In the genomic region with DNA sequence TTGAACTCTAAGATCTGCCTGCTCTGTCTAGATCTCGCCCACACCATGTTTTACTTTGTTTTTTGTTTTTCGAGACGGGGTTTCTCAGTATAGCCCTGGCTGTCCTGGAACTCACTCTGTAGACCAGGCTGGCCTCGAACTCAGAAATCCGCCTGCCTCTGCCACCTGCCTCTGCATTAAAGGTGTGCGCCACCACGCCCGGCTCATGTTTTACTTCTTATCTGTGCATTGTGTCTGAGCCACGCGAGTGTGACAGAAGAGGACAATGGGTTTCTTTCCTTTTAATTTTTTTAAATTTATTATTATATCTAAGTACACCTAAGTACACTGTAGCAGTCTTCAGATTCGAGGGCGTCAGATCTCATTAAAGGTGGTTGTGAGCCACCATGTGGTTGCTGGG, we compare ENCODE assay signal across 8 mouse cellular contexts. TPM values are rescaled to one million over a fixed set of nuclear protein-coding genes. Genes with fewer than 3 reads are reported as not detected.
DNase-seq lines count a peak whose midpoint lies in the region; ATAC-seq and TF ChIP-seq lines count a peak whose summit lies in the region.

No protein-coding gene starts in this region.

- peak overlapping the region; percentile 91 for H3K27ac ChIP-seq in gastrocnemius, adult 2 months
- no peak overlapping the region for H3K27ac ChIP-seq in CH12.LX (ENCODE audit: insufficient read depth, low read depth)
- H3K27ac ChIP-seq in heart, embryonic 14.5 days (replicated peaks in 1 of 2; ENCODE audit: control insufficient read depth in 1 of 2, insufficient read depth in 1 of 2, low read depth in 2 of 2, low read length in 2 of 2), result peak overlapping the region; percentile 71 to 73
- H3K27ac ChIP-seq in liver, embryonic 16.5 days (ENCODE audit: low read length), result peak overlapping the region; percentile 45

- dilution Hi-C loops in CH12.LX (cut with MboI; ENCODE audit: extremely low pct_ligation_motif_present, extremely low pct_unique_long_range_greater_than_20kb, low sequenced_read_pairs), result no loop called here

- TF ChIP-seq RAD21 in CH12.LX (IDR thresholded peaks at IDR 0.05; ENCODE audit: low read depth, low read length), result no peak

- H3K36me3 ChIP-seq in CH12.LX (replicated peaks in 1 of 2; ENCODE audit: control insufficient read depth in 1 of 2, insufficient read depth in 1 of 2, low read length in 1 of 2), result peaks cover 0 to 27% of the 10 kb centered on the region in 2 experiments
- peaks cover 6% of the 10 kb centered on the region; the same call in 1 of the 2 replicates for H3K36me3 ChIP-seq in heart, embryonic 14.5 days (ENCODE audit: control insufficient read depth, insufficient read depth, low read length)
- H3K36me3 ChIP-seq in liver, embryonic 16.5 days (ENCODE audit: control insufficient read depth, insufficient read depth), result no peaks in the 10 kb centered on the region

- H3K4me3 ChIP-seq in gastrocnemius, adult 2 months, result peak overlapping the region; percentile 79
- peak overlapping the region; percentile 57 to 82 (median 80) for H3K4me3 ChIP-seq in CH12.LX (replicated peaks in 1 of 3; ENCODE audit: low read depth in 2 of 3, low read length in 2 of 3, poor library complexity in 1 of 3)
- H3K4me3 ChIP-seq in heart, embryonic 14.5 days (ENCODE audit: control insufficient read depth in 1 of 2, insufficient read depth in 1 of 2, low read depth in 1 of 2, low read length in 2 of 2), result peak overlapping the region; percentile 91 to 97
- H3K4me3 ChIP-seq in liver, embryonic 16.5 days (ENCODE audit: low read depth, low read length), result peak overlapping the region; percentile 82

- peak overlapping the region; percentile 39 for H3K4me2 ChIP-seq in CH12.LX (ENCODE audit: insufficient read depth, low read depth, poor library complexity, severe bottlenecking)
- peak overlapping the region; percentile 87 for H3K4me2 ChIP-seq in heart, embryonic 14.5 days (ENCODE audit: low read length)
- peak overlapping the region; percentile 87 for H3K4me2 ChIP-seq in liver, embryonic 16.5 days (ENCODE audit: low read depth, low read length)

- no peak for TF ChIP-seq EP300 in CH12.LX (IDR thresholded peaks at IDR 0.05; ENCODE audit: low read length)

- H3K9me3 ChIP-seq in CH12.LX (replicated peaks; ENCODE audit: low read length), result no peaks in the 10 kb centered on the region
- H3K9me3 ChIP-seq in heart, embryonic 14.5 days (ENCODE audit: control insufficient read depth, low read length), result no peaks in the 10 kb centered on the region
- H3K9me3 ChIP-seq in liver, embryonic 16.5 days (replicated peaks; ENCODE audit: control insufficient read depth, low read length), result no peaks in the 10 kb centered on the region

- TF ChIP-seq CTCF in gastrocnemius, adult 2 months (IDR thresholded peaks at IDR 0.05), result no peak
- no peak for TF ChIP-seq CTCF in CH12.LX (conservative IDR thresholded peaks at IDR 0.05 in 1 of 2, IDR thresholded peaks at IDR 0.05 in 1 of 2; ENCODE audit: low read depth in 2 of 2, low read length in 2 of 2)

- intact Hi-C loops in gastrocnemius, adult 2 months (cut with DNase I), result loop anchor here (5.0 kb wide), 1 partner anchor 37 kb away; the partner anchor contains the start of gene Mydgf

- H3K9ac ChIP-seq in CH12.LX (ENCODE audit: insufficient read depth, low read depth), result peak overlapping the region; percentile 57
- H3K9ac ChIP-seq in heart, embryonic 14.5 days (ENCODE audit: low read length), result peak overlapping the region; percentile 91
- peak overlapping the region; percentile 82 for H3K9ac ChIP-seq in liver, embryonic 16.5 days (ENCODE audit: low read depth, low read length)

- ATAC-seq in heart, embryonic 14.5 days (ENCODE audit: insufficient number of reproducible peaks, insufficient read depth, low FRiP score, low read depth), result no peak
- ATAC-seq in liver, embryonic 16.5 days (ENCODE audit: low read depth), result no peak

- peaks cover 19% of the 10 kb centered on the region for H3K27me3 ChIP-seq in CH12.LX (replicated peaks)
- no peaks in the 10 kb centered on the region for H3K27me3 ChIP-seq in heart, embryonic 14.5 days (ENCODE audit: control insufficient read depth, insufficient read depth, low read length)
- H3K27me3 ChIP-seq in liver, embryonic 16.5 days (ENCODE audit: control insufficient read depth, insufficient read depth, low read depth, low read length), result no peaks in the 10 kb centered on the region

- no peak for TF ChIP-seq POLR2A in CH12.LX (IDR thresholded peaks at IDR 0.05; ENCODE audit: low read depth, low read length)

- no peaks in the 10 kb centered on the region; the same call in 1 of the 2 replicates for H3K79me2 ChIP-seq in CH12.LX (replicated peaks; ENCODE audit: control insufficient read depth, extremely low read depth, insufficient read depth, poor library complexity, severe bottlenecking)

- peaks cover 10 to 37% of the 10 kb centered on the region in 2 experiments for H3K4me1 ChIP-seq in CH12.LX (ENCODE audit: control insufficient read depth in 1 of 2, insufficient read depth in 2 of 2)
- H3K4me1 ChIP-seq in heart, embryonic 14.5 days (ENCODE audit: control insufficient read depth in 2 of 2, insufficient read depth in 2 of 2, low read length in 2 of 2), result peaks cover 8 to 16% of the 10 kb centered on the region in 2 experiments; a peak in 3 of 4 replicates
- H3K4me1 ChIP-seq in liver, embryonic 16.5 days (ENCODE audit: control insufficient read depth, low read depth, low read length), result peaks cover 16% of the 10 kb centered on the region

- 37% methylated on average over 12 of the region's 12 CpGs for WGBS in heart, embryonic 14.5 days
- 28% methylated on average over 12 of the region's 12 CpGs for WGBS in liver, embryonic 16.5 days (ENCODE audit: insufficient replicate concordance)

- in situ Hi-C loops in CH12.LX (cut with MboI; ENCODE audit: low pct_ligation_motif_present, low pct_unique_long_range_greater_than_20kb, low sequenced_read_pairs), result no loop called here

- DNase-seq in gastrocnemius, adult 2 months, result no peak
- no peak for DNase-seq in gastrocnemius, postnatal 25 days
- no peak for DNase-seq in CH12.LX (ENCODE audit: extremely low read depth)
- DNase-seq in layer of hippocampus, postnatal 36 days, result no peak
- no peak for DNase-seq in adrenal gland, adult 18-20 months (ENCODE audit: low spot score in 2 of 2)
- no peak for DNase-seq in urinary bladder, adult 2 months (ENCODE audit: low spot score)

RNA-seq across cellular contexts. Expression of gene Dpp9, which starts 0.5 kb away (rescaled TPM):
- 10 to 100 TPM; 34.0 to 43.2 TPM for total RNA-seq in gastrocnemius, adult 2 months (2021)
- 10 to 100 TPM; 27.1 to 31.8 TPM for total RNA-seq in gastrocnemius, postnatal 25 days (2021)
- total RNA-seq in CH12.LX (2012; rRNA removed), result 23.0 and 23.5 TPM in 2 replicates
- total RNA-seq in CH12.LX (2014; rRNA removed), result 13.5 and 13.8 TPM in 2 replicates
- 34.9 and 37.9 TPM in 2 replicates for polyA plus RNA-seq in CH12.LX (2012; ENCODE audit: insufficient read length, low read depth)
- 18.9 and 19.5 TPM in 2 replicates for polyA plus RNA-seq in heart, embryonic 14.5 days (2014; fragmentation: Nextera tagmentation; extraction: Ambion mirVana)
- polyA plus RNA-seq in liver, embryonic 16.5 days (2015; fragmentation: Nextera tagmentation; extraction: Ambion mirVana), result 19.9 and 23.5 TPM in 2 replicates
- total RNA-seq in layer of hippocampus, postnatal 36 days (2021), result 10 to 100 TPM; 68.2 to 70.9 TPM
- total RNA-seq in adrenal gland, adult 18-20 months (2021), result 10 to 100 TPM; 35.8 to 37.6 TPM
- 24.1 and 24.8 TPM in 2 replicates for polyA plus RNA-seq in urinary bladder, adult 2 months (2012; rRNA removed)

RNA-seq across cellular contexts. Expression of gene Mydgf, which starts 35.5 kb away (rescaled TPM):
- total RNA-seq in gastrocnemius, adult 2 months (2021), result 10 to 100 TPM; 17.0 to 17.7 TPM
- total RNA-seq in gastrocnemius, postnatal 25 days (2021), result 10 to 100 TPM; 20.3 to 21.7 TPM
- total RNA-seq in CH12.LX (2012; rRNA removed), result 101 and 106 TPM in 2 replicates
- total RNA-seq in CH12.LX (2014; rRNA removed), result 85.0 and 85.5 TPM in 2 replicates
- 61.1 and 76.0 TPM in 2 replicates for polyA plus RNA-seq in CH12.LX (2012; ENCODE audit: insufficient read length, low read depth)
- polyA plus RNA-seq in heart, embryonic 14.5 days (2014; fragmentation: Nextera tagmentation; extraction: Ambion mirVana), result 76.6 and 81.1 TPM in 2 replicates
- polyA plus RNA-seq in liver, embryonic 16.5 days (2015; fragmentation: Nextera tagmentation; extraction: Ambion mirVana), result 56.2 and 56.4 TPM in 2 replicates
- 10 to 100 TPM; 40.9 to 44.0 TPM for total RNA-seq in layer of hippocampus, postnatal 36 days (2021)
- total RNA-seq in adrenal gland, adult 18-20 months (2021), result 10 to 100 TPM; 49.6 to 56.6 TPM
- polyA plus RNA-seq in urinary bladder, adult 2 months (2012; rRNA removed), result 42.0 and 51.0 TPM in 2 replicates

RNA-seq across cellular contexts. Expression of gene Fem1a, which starts 37.4 kb away (rescaled TPM):
- 100 to 1,000 TPM; 165 to 176 TPM for total RNA-seq in gastrocnemius, adult 2 months (2021)
- total RNA-seq in gastrocnemius, postnatal 25 days (2021), result 100 to 1,000 TPM; 133 to 135 TPM
- total RNA-seq in CH12.LX (2012; rRNA removed) (26.0 and 28.0 TPM in 2 replicates), CH12.LX (2014; rRNA removed) (14.9 and 17.5 TPM in 2 replicates)
- polyA plus RNA-seq in CH12.LX (2012; ENCODE audit: insufficient read length, low read depth), result 14.7 and 16.6 TPM in 2 replicates
- polyA plus RNA-seq in heart, embryonic 14.5 days (2014; fragmentation: Nextera tagmentation; extraction: Ambion mirVana), result 23.6 and 25.9 TPM in 2 replicates
- polyA plus RNA-seq in liver, embryonic 16.5 days (2015; fragmentation: Nextera tagmentation; extraction: Ambion mirVana), result 5.2 and 5.7 TPM in 2 replicates
- 10 to 100 TPM; 34.3 to 35.7 TPM for total RNA-seq in layer of hippocampus, postnatal 36 days (2021)
- total RNA-seq in adrenal gland, adult 18-20 months (2021), result 10 to 100 TPM; 29.2 to 30.2 TPM
- polyA plus RNA-seq in urinary bladder, adult 2 months (2012; rRNA removed), result 14.4 and 17.2 TPM in 2 replicates

RNA-seq across cellular contexts. Expression of gene Tnfaip8l1, which starts 57.0 kb away (rescaled TPM):
- under 1 TPM; 0.25 to 0.43 TPM for total RNA-seq in gastrocnemius, adult 2 months (2021)
- total RNA-seq in gastrocnemius, postnatal 25 days (2021), result under 1 TPM; 0.64 to 0.78 TPM
- total RNA-seq in CH12.LX (2012; rRNA removed) (1.9 and 2.4 TPM in 2 replicates), CH12.LX (2014; rRNA removed) (2.0 and 2.6 TPM in 2 replicates)
- 1.6 and 1.9 TPM in 2 replicates for polyA plus RNA-seq in CH12.LX (2012; ENCODE audit: insufficient read length, low read depth)
- 8.9 and 9.4 TPM in 2 replicates for polyA plus RNA-seq in heart, embryonic 14.5 days (2014; fragmentation: Nextera tagmentation; extraction: Ambion mirVana)
- 3.4 and 4.1 TPM in 2 replicates for polyA plus RNA-seq in liver, embryonic 16.5 days (2015; fragmentation: Nextera tagmentation; extraction: Ambion mirVana)
- total RNA-seq in layer of hippocampus, postnatal 36 days (2021), result 1 to 10 TPM; 5.3 to 7.3 TPM
- 1 to 10 TPM; 1.9 to 2.5 TPM for total RNA-seq in adrenal gland, adult 18-20 months (2021)
- 1.7 and 2.0 TPM in 2 replicates for polyA plus RNA-seq in urinary bladder, adult 2 months (2012; rRNA removed)

RNA-seq across cellular contexts. Expression of gene Ticam1, which starts 57.3 kb away (rescaled TPM):
- 1 to 10 TPM; 2.7 to 3.4 TPM for total RNA-seq in gastrocnemius, adult 2 months (2021)
- total RNA-seq in gastrocnemius, postnatal 25 days (2021), result 1 to 10 TPM; 2.8 to 3.0 TPM
- total RNA-seq in CH12.LX (2012; rRNA removed), result 15.9 and 17.6 TPM in 2 replicates
- 4.5 and 6.4 TPM in 2 replicates for total RNA-seq in CH12.LX (2014; rRNA removed)
- polyA plus RNA-seq in CH12.LX (2012; ENCODE audit: insufficient read length, low read depth), result 14.6 and 18.6 TPM in 2 replicates
- 9.2 and 9.3 TPM in 2 replicates for polyA plus RNA-seq in heart, embryonic 14.5 days (2014; fragmentation: Nextera tagmentation; extraction: Ambion mirVana)
- 3.4 and 4.2 TPM in 2 replicates for polyA plus RNA-seq in liver, embryonic 16.5 days (2015; fragmentation: Nextera tagmentation; extraction: Ambion mirVana)
- total RNA-seq in layer of hippocampus, postnatal 36 days (2021), result 1 to 10 TPM; 6.1 to 6.7 TPM
- total RNA-seq in adrenal gland, adult 18-20 months (2021), result 10 to 100 TPM; 23.1 to 26.7 TPM
- 8.7 and 10.0 TPM in 2 replicates for polyA plus RNA-seq in urinary bladder, adult 2 months (2012; rRNA removed)
